Mouse (Mus musculus) gastrocnemius, postnatal 25 days (tissue): ENCODE results near the gene Zfy2. TPM values are rescaled to one million over a fixed set of nuclear protein-coding genes. Genes with fewer than 3 reads are reported as not detected.

Experiments used
- DNase-seq: peaks from one replicate; pipeline ENCODE4 v3.0.0; 2022
- long read RNA-seq, 2 experiments: library from polyadenylated mRNA; stranded (forward); transcript quantifications; one replicate each; pipeline ENCODE4 v2.0.0; 2021
- total RNA-seq, 2 experiments: library from RNA; stranded (reverse); gene quantifications; 1 replicate in 1 of 2; 2 replicates in 1 of 2; pipeline ENCODE4 v1.2.3; 2021

Gene Zfy2
- total RNA-seq: not detected
- long read RNA-seq, experiment 1: 0 reads
- long read RNA-seq, experiment 2: 0 reads

DNA sequence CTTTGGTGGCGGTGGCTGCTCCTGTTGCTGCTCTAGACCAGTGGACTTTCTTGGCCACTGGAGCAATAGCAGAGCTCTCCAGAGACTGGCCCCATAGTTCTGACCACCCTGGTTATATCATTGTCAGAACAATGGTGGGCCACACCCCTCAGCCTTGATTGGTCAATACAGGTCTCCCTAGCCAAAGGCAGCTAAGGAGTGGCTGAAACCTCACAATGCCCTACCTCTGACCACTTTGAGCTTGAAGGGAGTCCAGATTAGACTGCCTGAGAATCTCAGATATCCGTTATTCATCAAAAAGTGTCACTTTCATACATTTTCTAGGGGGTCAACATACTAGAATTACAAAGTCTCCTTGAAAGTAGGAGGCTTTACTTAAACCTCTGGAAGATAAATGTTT, at the start of gene Zfy2:
Gene Zfy2, minus strand, starts transcription at position 101 of the 400 bp plus-strand sequence.
- no peak for DNase-seq
